In the genomic region with DNA sequence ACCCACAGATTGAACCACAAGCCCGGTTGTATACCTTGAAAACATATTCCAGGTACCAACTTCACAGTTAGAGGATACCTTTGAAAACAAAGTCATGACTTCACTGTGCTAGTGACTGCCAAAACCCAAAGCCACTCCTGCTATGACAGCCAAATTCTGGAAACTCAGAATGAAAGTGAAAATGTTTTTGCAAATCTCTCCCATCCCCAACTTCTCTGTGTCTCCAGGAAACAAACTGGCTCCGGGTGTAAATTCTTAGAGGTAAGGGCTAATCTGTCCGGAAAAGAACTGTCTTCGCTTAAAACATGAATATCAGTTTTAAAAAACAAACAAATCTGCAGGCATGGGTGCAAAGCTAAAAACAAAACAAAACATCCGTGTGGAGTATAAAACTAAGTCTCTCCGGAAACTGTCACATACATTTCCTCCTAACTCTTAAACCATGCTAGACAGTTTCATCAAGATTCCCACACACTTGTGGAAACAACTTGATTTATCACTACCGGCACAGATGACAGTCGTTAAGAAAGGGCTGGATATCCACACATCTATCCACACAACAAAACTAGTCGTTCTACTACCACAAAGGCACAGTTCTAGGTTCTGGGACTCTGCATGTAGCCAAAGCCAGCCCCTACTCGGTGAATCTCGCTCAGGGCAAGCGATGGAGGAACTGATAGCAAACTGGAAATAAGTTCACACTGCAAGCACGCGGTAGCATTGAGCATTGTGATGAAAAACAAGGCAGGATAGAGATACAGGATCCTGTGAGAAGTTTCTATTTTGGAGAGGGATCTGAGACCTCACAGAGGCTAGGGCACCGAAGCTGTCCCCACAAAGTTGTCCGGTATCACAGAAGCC, we compare ENCODE assay signal across 8 mouse cellular contexts. TPM values are rescaled to one million over a fixed set of nuclear protein-coding genes. Genes with fewer than 3 reads are reported as not detected.
DNase-seq lines count a peak whose midpoint lies in the region; ATAC-seq and TF ChIP-seq lines count a peak whose summit lies in the region.

No protein-coding gene starts in this region.

- H3K4me3 ChIP-seq in kidney, embryonic 15.5 days (replicated peaks) = peak overlapping the region; percentile 80
- H3K4me3 ChIP-seq in bone marrow macrophage, adult 2 months (ENCODE audit: insufficient read depth, low read length) = peak overlapping the region; percentile 75
- H3K4me3 ChIP-seq in heart, embryonic 15.5 days = peak overlapping the region; percentile 80
- H3K4me3 ChIP-seq in liver, embryonic 15.5 days (replicated peaks) = peak overlapping the region; percentile 60
- H3K4me3 ChIP-seq in stomach, embryonic 14.5 days (ENCODE audit: low read depth, low read length) = peak overlapping the region; percentile 85

- no peak for TF ChIP-seq CTCF in bone marrow macrophage, adult 2 months (IDR thresholded peaks at IDR 0.05; ENCODE audit: low read depth, low read length)

- H3K27ac ChIP-seq in kidney, embryonic 15.5 days = peak overlapping the region; percentile 83
- peak overlapping the region; percentile 18 for H3K27ac ChIP-seq in bone marrow macrophage, adult 2 months (ENCODE audit: insufficient read depth, low read depth, low read length)
- H3K27ac ChIP-seq in heart, embryonic 15.5 days = peak overlapping the region; percentile 37; the same call in 1 of the 2 replicates
- no peak overlapping the region for H3K27ac ChIP-seq in liver, embryonic 15.5 days (replicated peaks)
- H3K27ac ChIP-seq in stomach, embryonic 14.5 days (ENCODE audit: low read length) = 0 out of 2 replicates have a peak overlapping the region, but pooled peaks have one; percentile 24

- no peaks in the 10 kb centered on the region for H3K36me3 ChIP-seq in kidney, embryonic 15.5 days
- no peaks in the 10 kb centered on the region for H3K36me3 ChIP-seq in heart, embryonic 15.5 days
- no peaks in the 10 kb centered on the region for H3K36me3 ChIP-seq in liver, embryonic 15.5 days (replicated peaks)
- H3K36me3 ChIP-seq in stomach, embryonic 14.5 days (ENCODE audit: control insufficient read depth, insufficient read depth, low read length) = no peaks in the 10 kb centered on the region

- peaks cover 9% of the 10 kb centered on the region; the same call in 1 of the 2 replicates for H3K27me3 ChIP-seq in kidney, embryonic 15.5 days
- H3K27me3 ChIP-seq in heart, embryonic 15.5 days = no peaks in the 10 kb centered on the region
- H3K27me3 ChIP-seq in liver, embryonic 15.5 days = peaks cover 51% of the 10 kb centered on the region
- no peaks in the 10 kb centered on the region for H3K27me3 ChIP-seq in stomach, embryonic 14.5 days (ENCODE audit: control insufficient read depth, insufficient read depth, low read length)

- peak overlapping the region; percentile 88 for H3K4me2 ChIP-seq in kidney, embryonic 15.5 days
- H3K4me2 ChIP-seq in heart, embryonic 15.5 days = peak overlapping the region; percentile 92
- peak overlapping the region; percentile 67 for H3K4me2 ChIP-seq in liver, embryonic 15.5 days
- H3K4me2 ChIP-seq in stomach, embryonic 14.5 days (replicated peaks; ENCODE audit: low read depth, low read length) = peak overlapping the region; percentile 83

- TF ChIP-seq POLR2A in bone marrow macrophage, adult 2 months (IDR thresholded peaks at IDR 0.05; ENCODE audit: borderline replicate concordance, low read depth, low read length) = no peak

- ATAC-seq in kidney, embryonic 15.5 days (replicated peaks; ENCODE audit: low FRiP score) = no peak
- ATAC-seq in heart, embryonic 15.5 days (replicated peaks; ENCODE audit: insufficient number of reproducible peaks, insufficient read depth, low FRiP score, low read depth) = no peak
- no peak for ATAC-seq in liver, embryonic 15.5 days (ENCODE audit: insufficient read depth)
- ATAC-seq in stomach, embryonic 14.5 days (ENCODE audit: insufficient number of reproducible peaks, insufficient read depth, low FRiP score, low read depth) = no peak

- H3K4me1 ChIP-seq in kidney, embryonic 15.5 days = peaks cover 37% of the 10 kb centered on the region
- peaks cover 23% of the 10 kb centered on the region for H3K4me1 ChIP-seq in bone marrow macrophage, adult 2 months (ENCODE audit: control insufficient read depth, insufficient read depth, low read length)
- H3K4me1 ChIP-seq in heart, embryonic 15.5 days (replicated peaks) = peaks cover 20% of the 10 kb centered on the region
- H3K4me1 ChIP-seq in liver, embryonic 15.5 days (replicated peaks) = peaks cover 15% of the 10 kb centered on the region
- H3K4me1 ChIP-seq in stomach, embryonic 14.5 days (ENCODE audit: control insufficient read depth, insufficient read depth, low read length) = peaks cover 6% of the 10 kb centered on the region; the same call in 1 of the 2 replicates

- WGBS in kidney, embryonic 15.5 days = 17% methylated on average over 16 of the region's 16 CpGs
- WGBS in heart, embryonic 15.5 days = 27% methylated on average over 16 of the region's 16 CpGs
- 12% methylated on average over 16 of the region's 16 CpGs for WGBS in liver, embryonic 15.5 days (ENCODE audit: insufficient replicate concordance)
- 22% methylated on average over 16 of the region's 16 CpGs for WGBS in stomach, embryonic 14.5 days

- no peak for DNase-seq in kidney, adult 11 months
- DNase-seq in right cerebral cortex, postnatal 10 days (ENCODE audit: low spot score in 2 of 2) = no peak
- no peak for DNase-seq in right cerebral cortex, postnatal 25 days

- no peaks in the 10 kb centered on the region for H3K9me3 ChIP-seq in kidney, embryonic 15.5 days (replicated peaks)
- H3K9me3 ChIP-seq in heart, embryonic 15.5 days (replicated peaks) = no peaks in the 10 kb centered on the region
- H3K9me3 ChIP-seq in liver, embryonic 15.5 days (replicated peaks) = no peaks in the 10 kb centered on the region
- no peaks in the 10 kb centered on the region for H3K9me3 ChIP-seq in stomach, embryonic 14.5 days (ENCODE audit: control insufficient read depth, low read depth, low read length)

- H3K9ac ChIP-seq in kidney, embryonic 15.5 days = peak overlapping the region; percentile 73
- H3K9ac ChIP-seq in heart, embryonic 15.5 days = peak overlapping the region; percentile 71
- no peak overlapping the region for H3K9ac ChIP-seq in liver, embryonic 15.5 days
- peak overlapping the region; percentile 54 for H3K9ac ChIP-seq in stomach, embryonic 14.5 days (replicated peaks; ENCODE audit: low read depth, low read length)

RNA-seq across cellular contexts. Expression of a gene that starts 0.9 kb away (rescaled TPM):
- polyA plus RNA-seq in kidney, embryonic 15.5 days (2015; fragmentation: Nextera tagmentation; extraction: Ambion mirVana) = 17.6 and 17.8 TPM in 2 replicates
- polyA plus RNA-seq in bone marrow macrophage, adult 2 months (2012; ENCODE audit: insufficient read depth, insufficient read length, missing spikeins) = 26.3 and 29.4 TPM in 2 replicates
- 10.3 and 10.9 TPM in 2 replicates for polyA plus RNA-seq in heart, embryonic 15.5 days (2015; fragmentation: Nextera tagmentation; extraction: Ambion mirVana)
- polyA plus RNA-seq in liver, embryonic 15.5 days (2015; fragmentation: Nextera tagmentation; extraction: Ambion mirVana) = 1.9 and 2.2 TPM in 2 replicates
- 13.5 and 15.1 TPM in 2 replicates for polyA plus RNA-seq in stomach, embryonic 14.5 days (2014; fragmentation: Nextera tagmentation; extraction: Ambion mirVana)

RNA-seq across cellular contexts. Expression of a gene that starts 0.9 kb away (rescaled TPM):
- polyA plus RNA-seq in kidney, embryonic 15.5 days (2015; fragmentation: Nextera tagmentation; extraction: Ambion mirVana) = 3.8 and 4.0 TPM in 2 replicates
- 3.0 and 4.7 TPM in 2 replicates for polyA plus RNA-seq in bone marrow macrophage, adult 2 months (2012; ENCODE audit: insufficient read depth, insufficient read length, missing spikeins)
- polyA plus RNA-seq in heart, embryonic 15.5 days (2015; fragmentation: Nextera tagmentation; extraction: Ambion mirVana) = 2.5 and 2.9 TPM in 2 replicates
- 0.75 and 0.88 TPM in 2 replicates for polyA plus RNA-seq in liver, embryonic 15.5 days (2015; fragmentation: Nextera tagmentation; extraction: Ambion mirVana)
- 5.6 and 7.0 TPM in 2 replicates for polyA plus RNA-seq in stomach, embryonic 14.5 days (2014; fragmentation: Nextera tagmentation; extraction: Ambion mirVana)

RNA-seq across cellular contexts. Expression of a gene that starts 26.8 kb away (rescaled TPM):
- 3.7 TPM in 2 replicates for polyA plus RNA-seq in kidney, embryonic 15.5 days (2015; fragmentation: Nextera tagmentation; extraction: Ambion mirVana)
- polyA plus RNA-seq in bone marrow macrophage, adult 2 months (2012; ENCODE audit: insufficient read depth, insufficient read length, missing spikeins) = not detected in 2 replicates
- 1.0 and 1.4 TPM in 2 replicates for polyA plus RNA-seq in heart, embryonic 15.5 days (2015; fragmentation: Nextera tagmentation; extraction: Ambion mirVana)
- 0.05 and 0.09 TPM in 2 replicates for polyA plus RNA-seq in liver, embryonic 15.5 days (2015; fragmentation: Nextera tagmentation; extraction: Ambion mirVana)
- 3.6 and 4.1 TPM in 2 replicates for polyA plus RNA-seq in stomach, embryonic 14.5 days (2014; fragmentation: Nextera tagmentation; extraction: Ambion mirVana)
